Mouse (Mus musculus): Measurements from ENCODE around the gene Cdk19.
"Not testable (repeated sequence)": the region's sequence is repeated elsewhere in the genome, so short reads cannot be mapped to it uniquely, and the experiment has no call there.

Gene Cdk19

GRCm38 (mm10) chr10:40479621-40480193 lies 140.3 kb downstream of the Cdk19 start:
- no peak for DNase-seq (ENCODE audit: low read depth, low spot score)

GRCm38 (mm10) chr10:40481534-40481933 lies 142.2 kb downstream of the Cdk19 start:
- DNase-seq (ENCODE audit: low read depth, low spot score), result no peak

- DNase-seq (ENCODE audit: low read depth, low spot score), result no peak
Observed at GRCm38 (mm10) chr10:40482285-40482684, 142.9 kb downstream of the Cdk19 start.

GRCm38 (mm10) chr10:40489086-40489796 lies 149.9 kb downstream of the Cdk19 start:
- DNase-seq (ENCODE audit: low read depth, low spot score), result no peak

- no peak for DNase-seq (ENCODE audit: low read depth, low spot score)
Observed at GRCm38 (mm10) chr10:40491131-40491530, 151.8 kb downstream of the Cdk19 start.

- no peak for DNase-seq (ENCODE audit: low read depth, low spot score)
Observed at GRCm38 (mm10) chr10:40491748-40492147, 152.4 kb downstream of the Cdk19 start.

- DNase-seq (ENCODE audit: low read depth, low spot score), result no peak
Observed at GRCm38 (mm10) chr10:40494181-40495162, 155.1 kb downstream of the Cdk19 start.

- no peak for DNase-seq (ENCODE audit: low read depth, low spot score)
Observed at GRCm38 (mm10) chr10:40497301-40498041, 158.1 kb downstream of the Cdk19 start.

- DNase-seq (ENCODE audit: low read depth, low spot score), result no peak
Observed at GRCm38 (mm10) chr10:40498426-40498825, 159.1 kb downstream of the Cdk19 start.

GRCm38 (mm10) chr10:40499314-40500252 lies 160.2 kb downstream of the Cdk19 start:
- DNase-seq (ENCODE audit: low read depth, low spot score), result no peak

- no peak for DNase-seq (ENCODE audit: low read depth, low spot score)
Observed at GRCm38 (mm10) chr10:40500723-40501245, 161.4 kb downstream of the Cdk19 start.

- DNase-seq (ENCODE audit: low read depth, low spot score), result no peak
Observed at GRCm38 (mm10) chr10:40502734-40503133, 163.4 kb downstream of the Cdk19 start.

GRCm38 (mm10) chr10:40510356-40510755 lies 171.0 kb downstream of the Cdk19 start:
- DNase-seq (ENCODE audit: low read depth, low spot score), result no peak

GRCm38 (mm10) chr10:40511221-40511677 lies 171.9 kb downstream of the Cdk19 start:
- no peak for DNase-seq (ENCODE audit: low read depth, low spot score)

- DNase-seq (ENCODE audit: low read depth, low spot score), result no peak
Observed at GRCm38 (mm10) chr10:40512185-40512584, 172.8 kb downstream of the Cdk19 start.

GRCm38 (mm10) chr10:40512996-40513395 lies 173.6 kb downstream of the Cdk19 start:
- DNase-seq (ENCODE audit: low read depth, low spot score), result not testable (repeated sequence)

- no peak for DNase-seq (ENCODE audit: low read depth, low spot score)
Observed at GRCm38 (mm10) chr10:40515225-40515681, 175.9 kb downstream of the Cdk19 start.

GRCm38 (mm10) chr10:40516421-40516820 lies 177.1 kb downstream of the Cdk19 start:
- no peak for DNase-seq (ENCODE audit: low read depth, low spot score)

- DNase-seq (ENCODE audit: low read depth, low spot score), result no peak
Observed at GRCm38 (mm10) chr10:40519586-40519985, 180.2 kb downstream of the Cdk19 start.

GRCm38 (mm10) chr10:40521579-40521978 lies 182.2 kb downstream of the Cdk19 start:
- DNase-seq (ENCODE audit: low read depth, low spot score), result no peak

All from retina, adult 2 months (tissue).